Mouse (Mus musculus) stomach, postnatal 0 days (tissue): ENCODE measurements around the gene Wdr27.

Experiments used
- CTCF ChIP-seq: IDR thresholded peaks from 2 replicates; pipeline ENCODE4 v1.5.1; 2016; ENCODE audit warnings: antibody characterized with exemption, low read depth, mild to moderate bottlenecking, moderate library complexity
- EP300 ChIP-seq: optimal IDR thresholded peaks from 2 replicates; pipeline ENCODE3; 2016; ENCODE audit warnings: antibody characterized with exemption

GRCm38 (mm10) chr17:14953452-14953851 lies 10.5 kb upstream of the Wdr27 start:
- TF ChIP-seq EP300 (no peak), CTCF (no peak)
